Mouse (Mus musculus) brain, embryonic 14.5 days (tissue): Measurements from ENCODE around the gene Scn1b. TPM values are rescaled to one million over a fixed set of nuclear protein-coding genes. Genes with fewer than 3 reads are reported as not detected.

ENCODE experiments used
- DNase-seq: peaks from one replicate; pipeline ENCODE4 v3.0.0-alpha.2; 2011; ENCODE audit warnings: low read depth
- CTCF ChIP-seq: fragments of 200-500 bp; IDR thresholded peaks from 2 replicates; pipeline ENCODE4 v1.5.1; 2012; ENCODE audit warnings: inconsistent platforms, mild to moderate bottlenecking, moderate library complexity, borderline replicate concordance; ENCODE audit not compliant: insufficient read depth, insufficient read length; ENCODE audit errors: extremely low read depth
- POLR2A ChIP-seq: fragments of 200-500 bp; IDR thresholded peaks from 2 replicates; pipeline ENCODE4 v1.6.1; 2012; ENCODE audit warnings: mild to moderate bottlenecking, inconsistent platforms, borderline replicate concordance; ENCODE audit not compliant: poor library complexity, insufficient read depth, insufficient read length, severe bottlenecking; ENCODE audit errors: extremely low read depth
- polyA plus RNA-seq: library from polyadenylated mRNA; depleted of rRNA; stranded (reverse); fragments of >200 nt; gene quantifications from 2 replicates; pipeline ENCODE4 v1.2.3, GENCODE M21; 2012; rRNA removed

Scn1b gene
- 11.2 and 12.9 TPM in 2 replicates for polyA plus RNA-seq

DNA sequence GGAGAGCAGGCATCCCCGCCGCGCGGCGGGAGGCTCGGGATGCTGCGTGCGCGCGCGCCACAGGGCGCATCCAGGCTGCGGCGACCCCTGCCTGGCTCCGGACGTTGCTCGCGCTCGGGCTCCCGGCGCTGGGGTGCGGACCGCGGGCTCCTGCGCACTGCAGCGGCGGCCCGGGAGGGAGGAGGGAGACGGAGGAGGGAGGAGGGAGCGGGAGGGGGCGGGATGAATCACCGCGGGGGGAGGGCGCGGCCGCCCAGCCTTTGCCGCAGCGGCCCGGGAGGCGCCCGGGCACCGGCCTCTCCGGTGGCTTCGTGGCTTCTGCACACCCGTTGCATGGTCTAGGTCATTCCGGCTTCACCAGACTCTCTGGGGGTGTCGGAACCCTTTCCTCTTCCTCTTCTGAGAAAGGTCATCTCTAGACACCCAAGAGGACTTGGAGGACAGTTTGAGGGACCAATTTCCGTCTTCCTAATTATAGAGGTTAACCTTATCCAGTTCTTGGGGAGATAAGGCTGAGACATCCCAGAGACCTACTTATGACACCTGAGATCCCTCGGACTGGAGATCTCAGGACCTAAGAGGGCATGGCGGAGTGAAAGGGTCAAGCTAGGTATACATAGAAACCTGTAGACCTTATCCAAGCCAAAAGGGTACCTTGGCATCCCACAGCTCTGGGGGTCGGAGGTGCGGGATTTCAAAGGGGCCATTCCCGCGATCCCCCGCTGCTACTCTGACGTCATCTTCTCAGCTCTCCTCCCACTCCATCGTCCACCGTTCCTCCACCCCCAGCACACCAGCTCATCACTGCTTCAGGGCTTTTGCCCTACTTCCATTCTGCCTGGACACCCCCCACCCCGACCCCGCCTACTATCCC lies at the start of gene Scn1b:
Scn1b (minus strand) TSS at position 153 of the 874 bp plus-strand sequence.
- peak; percentile 40 for DNase-seq
- TF ChIP-seq POLR2A = 0 out of 2 replicates have a peak, but pooled peaks have one; percentile 12
- TF ChIP-seq CTCF = no peak

- no peak for DNase-seq
Measured at GRCm38 (mm10) chr7:31175096-31175495, 48.3 kb upstream of the Scn1b start.

DNA sequence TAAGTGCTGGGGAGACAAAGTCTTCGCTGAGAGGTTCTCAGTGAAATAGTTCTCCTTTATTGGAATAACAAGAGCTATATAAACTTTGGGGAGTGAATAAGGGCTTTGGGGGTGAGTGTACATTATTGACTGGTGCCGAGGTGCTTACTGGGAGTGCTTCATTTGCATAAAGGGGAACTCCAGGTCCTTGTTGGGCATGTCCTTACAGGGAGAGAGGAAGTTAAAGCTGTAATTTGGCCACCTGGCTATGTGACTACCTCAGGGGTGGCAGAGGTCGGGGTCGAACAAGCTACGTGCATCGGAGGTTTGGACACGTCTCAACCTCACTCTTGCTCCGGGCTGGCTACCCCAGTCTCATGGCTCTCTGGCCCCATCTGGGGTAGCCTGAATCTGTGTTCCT lies 47.7 kb upstream of the Scn1b start:
- TF ChIP-seq POLR2A (no peak), CTCF (no peak)
- DNase-seq = no peak

More at GRCm38 (mm10) chr7:31175096-31175495, 48.3 kb upstream of the Scn1b start:
- no peak for TF ChIP-seq POLR2A
- TF ChIP-seq CTCF = no peak

DNA sequence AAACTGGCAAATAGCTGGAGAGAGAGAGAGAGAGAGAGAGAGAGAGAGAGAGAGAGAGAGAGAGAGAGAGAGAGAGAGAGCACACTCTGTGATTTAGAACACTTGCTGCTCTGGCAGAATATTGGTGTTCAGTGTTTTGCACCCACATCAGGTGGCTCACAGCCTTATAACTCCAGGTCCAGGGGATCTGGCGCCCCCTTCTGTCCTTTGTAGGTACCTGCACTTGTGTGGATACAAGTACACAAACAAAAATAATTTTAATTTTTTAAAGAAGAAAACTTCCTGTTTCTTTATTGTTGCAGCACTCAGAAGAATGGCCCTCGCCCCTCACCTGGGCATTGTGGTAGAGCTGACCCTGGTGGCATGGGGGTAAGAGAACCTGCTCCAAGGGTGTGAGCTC lies 45.4 kb upstream of the Scn1b start:
- peak; percentile 41 for DNase-seq
- peak; percentile 59; the same call in 1 of the 2 replicates for TF ChIP-seq CTCF
- no peak for TF ChIP-seq POLR2A

DNA sequence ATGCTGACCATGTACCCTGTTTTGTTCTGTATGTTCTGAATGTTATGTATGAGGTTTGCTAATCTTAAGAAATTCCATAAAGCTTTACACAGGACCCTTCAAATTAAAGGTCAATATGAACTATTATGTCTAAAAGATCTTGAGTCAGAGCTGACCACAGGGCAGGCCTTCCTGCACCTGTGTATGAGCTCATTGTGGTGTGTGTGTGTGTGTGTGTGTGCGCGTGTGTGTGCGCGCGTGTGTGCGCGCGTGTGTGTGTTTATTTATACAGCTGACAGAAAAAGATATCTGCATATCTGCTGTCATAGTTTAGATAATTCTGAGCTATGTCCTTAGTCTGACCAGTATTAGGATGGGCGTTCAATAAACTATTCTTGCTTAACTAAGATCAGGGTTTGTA lies 43.7 kb upstream of the Scn1b start:
- no peak for TF ChIP-seq CTCF
- TF ChIP-seq POLR2A = no peak

GRCm38 (mm10) chr7:31168412-31168811 lies 41.6 kb upstream of the Scn1b start:
- no peak for DNase-seq
- no peak for TF ChIP-seq CTCF
- TF ChIP-seq POLR2A = no peak

More for the DNA sequence above, 43.7 kb upstream of the Scn1b start:
- no peak for DNase-seq

- DNase-seq = no peak
- no peak for TF ChIP-seq POLR2A
- TF ChIP-seq CTCF = no peak
Measured at GRCm38 (mm10) chr7:31164748-31165147, 37.9 kb upstream of the Scn1b start.

DNA sequence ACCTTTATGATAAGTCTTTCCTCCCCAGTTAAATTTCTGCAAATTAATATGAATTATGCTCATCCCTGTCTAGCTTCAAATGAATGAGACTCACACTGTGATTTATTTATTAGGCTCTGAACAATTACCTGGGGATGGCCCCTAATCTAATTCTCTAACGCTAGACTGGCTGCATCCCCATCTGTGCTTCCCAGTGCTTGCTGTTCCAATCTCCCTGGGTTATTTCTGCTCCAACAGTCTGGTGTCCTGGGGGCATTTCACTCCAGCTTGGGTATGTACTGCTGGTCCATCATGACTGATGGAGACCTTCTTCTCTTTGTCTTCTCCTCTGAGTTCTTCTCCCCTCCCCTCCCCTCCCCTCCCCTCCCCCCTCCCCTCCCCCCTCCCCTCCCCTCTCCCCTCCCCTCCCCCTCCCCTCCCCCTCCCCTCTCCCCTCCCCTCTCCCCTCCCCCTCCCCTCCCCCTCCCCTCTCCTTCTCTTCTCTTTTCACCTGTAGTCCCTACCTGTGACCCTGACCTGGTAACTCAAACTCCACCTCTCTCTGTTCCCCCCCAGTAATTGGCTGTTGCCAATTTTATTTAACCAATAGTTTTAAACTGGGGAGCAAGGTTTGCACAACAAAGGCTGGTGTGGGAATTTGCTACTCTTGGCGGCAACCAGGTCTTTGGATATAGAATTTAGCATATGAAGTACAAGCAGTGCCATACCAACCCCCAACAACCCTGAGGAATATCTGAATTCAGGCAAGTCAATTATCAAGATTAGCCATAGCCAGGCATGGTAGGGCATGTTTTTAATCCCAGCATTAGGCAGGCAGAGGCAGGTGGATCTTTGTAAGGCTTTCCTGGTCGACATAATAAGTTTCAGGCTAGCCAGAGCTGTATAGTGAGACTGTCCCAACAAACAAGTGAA lies 37.1 kb upstream of the Scn1b start:
- TF ChIP-seq CTCF (no peak), POLR2A (no peak)
- DNase-seq = no peak

DNA sequence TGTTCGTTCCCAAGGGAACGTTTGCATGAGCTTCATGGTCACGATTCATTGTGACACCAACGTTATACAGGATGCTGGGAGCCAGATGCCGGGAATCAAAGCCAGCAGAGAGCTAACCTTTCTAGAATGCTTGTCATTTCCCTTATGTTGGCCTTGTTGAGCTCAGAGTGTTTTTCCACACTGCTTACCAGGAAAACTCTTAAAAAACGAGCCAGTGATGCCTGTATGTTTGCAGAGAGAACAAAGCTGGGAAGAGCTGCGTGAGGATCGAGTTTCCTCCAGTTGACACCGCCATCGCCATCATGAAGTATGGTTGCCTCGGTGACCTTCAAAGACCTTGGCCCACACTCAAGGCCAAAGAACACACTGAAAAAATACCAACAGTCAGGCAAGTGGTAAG lies 35.5 kb upstream of the Scn1b start:
- no peak for DNase-seq
- TF ChIP-seq CTCF (no peak), POLR2A (no peak)

DNA sequence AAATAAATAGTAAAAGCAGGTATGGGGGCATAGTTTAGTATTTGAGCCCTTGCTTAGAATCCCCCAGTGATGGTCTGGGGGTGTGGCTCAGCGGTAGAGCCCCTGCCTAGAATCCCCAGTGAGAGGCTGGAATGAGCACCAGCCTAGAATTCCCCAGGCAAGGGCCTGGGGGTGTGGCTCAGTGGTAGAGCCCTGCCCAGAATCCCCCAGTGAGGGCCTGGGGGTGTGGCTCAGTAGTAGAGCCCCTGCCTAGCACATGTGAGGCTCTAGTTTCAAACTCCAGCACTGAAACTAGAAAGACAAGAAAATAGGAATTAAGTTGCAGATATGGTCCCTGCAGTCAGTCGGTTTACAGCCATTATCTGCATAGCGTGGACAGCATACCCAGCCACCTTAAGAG lies 35.0 kb upstream of the Scn1b start:
- DNase-seq = no peak
- no peak for TF ChIP-seq CTCF
- TF ChIP-seq POLR2A = no peak

- no peak for TF ChIP-seq CTCF
- no peak for TF ChIP-seq POLR2A
- no peak for DNase-seq
Measured at GRCm38 (mm10) chr7:31161246-31161645, 34.4 kb upstream of the Scn1b start.

DNA sequence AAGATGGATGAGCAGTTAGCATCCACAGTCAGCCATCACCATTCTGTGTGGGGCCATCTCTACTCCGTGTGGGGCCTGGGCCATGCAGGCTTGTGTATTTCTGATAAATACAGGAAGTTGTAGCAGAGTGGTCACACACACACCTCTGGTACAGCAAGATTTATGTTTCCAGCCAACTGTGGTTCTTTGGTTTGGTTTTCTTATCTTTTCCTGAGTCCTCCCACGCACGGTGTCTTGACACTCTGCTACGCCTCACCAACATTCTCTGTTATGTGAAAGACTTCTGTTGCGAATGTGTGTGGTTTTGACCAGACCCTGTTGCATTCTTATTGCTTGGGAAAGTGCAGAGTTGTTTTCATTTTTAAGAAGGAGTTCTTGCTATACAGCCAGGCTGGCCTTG lies 34.0 kb upstream of the Scn1b start:
- no peak for DNase-seq

More for the DNA sequence above, 34.0 kb upstream of the Scn1b start:
- TF ChIP-seq POLR2A (no peak), CTCF (no peak)
